Mouse (Mus musculus) small intestine, adult 2 months (tissue): ENCODE results near the gene Rsph10b. TPM values are rescaled to one million over a fixed set of nuclear protein-coding genes. Genes with fewer than 3 reads are reported as not detected.

Source experiments
- H3K27ac ChIP-seq: fragments of 200-500 bp; 2 replicates; pipeline ENCODE4 v1.5.1; 2012; ENCODE audit warnings: low read depth, low read length, control low read depth, inconsistent platforms; ENCODE audit not compliant: insufficient read depth
- H3K27me3 ChIP-seq: fragments of 200-500 bp; 2 replicates; pipeline ENCODE4 v1.6.1; 2012; ENCODE audit warnings: mild to moderate bottlenecking, moderate library complexity, low read length, inconsistent platforms; ENCODE audit not compliant: control insufficient read depth, insufficient read depth
- H3K36me3 ChIP-seq: fragments of 200-500 bp; 2 replicates; pipeline ENCODE4 v1.6.1; 2012; ENCODE audit warnings: mild to moderate bottlenecking, low read length, control low read depth, inconsistent platforms; ENCODE audit not compliant: control insufficient read depth, insufficient read depth
- H3K4me1 ChIP-seq: fragments of 200-500 bp; 2 replicates; pipeline ENCODE4 v1.6.1; 2012; ENCODE audit warnings: low read length, inconsistent platforms, mixed read lengths; ENCODE audit not compliant: control insufficient read depth, insufficient read depth, insufficient read length
- H3K4me3 ChIP-seq: fragments of 200-500 bp; 2 replicates; pipeline ENCODE4 v1.5.1; 2012; ENCODE audit warnings: low read depth, mild to moderate bottlenecking, control low read depth, inconsistent platforms, low read length, moderate library complexity
- CTCF ChIP-seq: fragments of 200-500 bp; IDR thresholded peaks from 2 replicates; pipeline ENCODE4 v1.5.1; 2012; ENCODE audit warnings: low read depth, mild to moderate bottlenecking, control low read depth, inconsistent platforms, low read length, moderate library complexity, mixed read lengths; ENCODE audit not compliant: insufficient replicate concordance, insufficient read length; ENCODE audit errors: extremely low read depth
- POLR2A ChIP-seq: fragments of 200-500 bp; IDR thresholded peaks from 2 replicates; pipeline ENCODE4 v1.6.1; 2012; ENCODE audit warnings: low read depth, mild to moderate bottlenecking, control low read depth, inconsistent platforms, low read length, moderate library complexity
- WGBS: fragments of 180-500 bp; shearing (Covaris S2); methylation state at CpG from one replicate; pipeline ENCODE4 v1.1.7; 2018; 5-methylcytosine and 5-hydroxymethylcytosine counted together
- polyA plus RNA-seq: library from polyadenylated mRNA; depleted of rRNA; stranded (reverse); fragments of >200 nt; gene quantifications from 2 replicates; pipeline ENCODE4 v1.2.3, GENCODE M21; 2012; rRNA removed

The Rsph10b gene
- polyA plus RNA-seq, 1 experiment = 0.04 TPM

DNA sequence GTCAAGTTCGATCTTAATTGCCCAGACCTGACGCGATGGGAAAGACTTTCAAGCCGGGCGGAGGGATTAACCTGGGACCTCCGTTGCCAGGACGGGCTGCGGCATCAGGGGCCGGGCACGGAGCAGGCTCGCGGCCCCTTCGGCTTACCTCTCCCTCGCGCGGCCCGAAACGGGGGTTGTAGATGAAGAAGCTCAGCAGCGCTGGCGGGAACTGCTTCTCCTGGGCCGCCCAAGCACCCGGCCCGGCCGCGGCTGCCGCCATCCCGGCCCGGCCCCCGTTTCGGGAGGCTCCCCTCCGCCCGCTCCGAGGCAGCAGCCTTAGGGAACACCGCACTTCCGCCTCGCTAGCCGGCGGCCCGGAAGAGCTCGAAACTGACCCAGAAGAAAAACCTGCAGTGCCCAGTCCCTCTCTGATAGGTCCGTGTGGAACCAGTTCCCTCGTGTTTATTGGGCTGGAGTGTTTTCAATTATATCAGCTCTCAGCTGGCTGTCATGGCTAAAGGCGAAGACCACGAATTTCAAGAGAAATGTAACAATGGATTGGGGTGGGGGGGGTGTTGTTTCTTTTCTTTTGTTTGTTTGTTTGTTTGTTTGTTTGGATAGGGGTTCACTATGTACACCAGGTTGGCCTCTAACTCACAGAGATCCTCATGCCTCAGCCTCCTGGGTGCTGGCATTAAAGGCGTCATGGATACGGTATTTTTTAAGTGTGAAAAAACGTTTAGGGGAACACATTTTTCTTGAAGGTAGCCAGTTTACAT, 81.9 kb downstream of the Rsph10b start, which contains the start of gene Ccz1:
Gene Ccz1, minus strand, starts transcription at position 327 of the 761 bp plus-strand sequence.
- WGBS = 3% methylated on average over 47 of the region's 47 CpGs
- peak within 1 kb of the TSS; percentile 37 for H3K27ac ChIP-seq
- H3K4me1 ChIP-seq = peaks cover 3% of the 10 kb centered on the region; the same call in 1 of the 2 replicates
- H3K4me3 ChIP-seq = peak within 1 kb of the TSS; percentile 86
- H3K36me3 ChIP-seq = peaks cover 19% of the 10 kb centered on the region
- TF ChIP-seq CTCF (no peak), POLR2A (peak; percentile 44; the same call in 1 of the 2 replicates)
- H3K27me3 ChIP-seq = no peaks in the 10 kb centered on the region

DNA sequence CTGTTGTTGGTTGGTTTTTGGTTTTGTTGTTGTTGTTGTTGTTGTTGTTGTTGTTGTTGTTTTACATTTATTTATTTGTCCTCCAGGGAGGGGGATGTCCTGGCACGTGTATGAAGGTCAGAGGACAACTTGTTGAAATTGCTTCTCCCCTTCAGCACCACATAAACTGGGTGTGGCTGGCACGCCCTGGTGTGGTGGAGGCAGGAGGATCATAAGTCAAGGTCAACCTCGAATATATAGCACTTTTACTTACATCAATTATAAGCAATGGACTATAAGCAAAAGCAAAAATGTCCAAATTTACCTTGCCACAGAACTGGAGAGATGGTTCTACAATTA, 82.4 kb downstream of the Rsph10b start:
- H3K27ac ChIP-seq = 0 out of 2 replicates have a peak overlapping the region, but pooled peaks have one; percentile 30
- no peak for TF ChIP-seq CTCF
- TF ChIP-seq POLR2A = no peak
- no peak overlapping the region for H3K4me3 ChIP-seq
- peaks cover 18% of the 10 kb centered on the region for H3K36me3 ChIP-seq
- WGBS = 27% methylated on average over 3 of the region's 3 CpGs
- H3K4me1 ChIP-seq = peaks cover 3% of the 10 kb centered on the region; the same call in 1 of the 2 replicates
- no peaks in the 10 kb centered on the region for H3K27me3 ChIP-seq

DNA sequence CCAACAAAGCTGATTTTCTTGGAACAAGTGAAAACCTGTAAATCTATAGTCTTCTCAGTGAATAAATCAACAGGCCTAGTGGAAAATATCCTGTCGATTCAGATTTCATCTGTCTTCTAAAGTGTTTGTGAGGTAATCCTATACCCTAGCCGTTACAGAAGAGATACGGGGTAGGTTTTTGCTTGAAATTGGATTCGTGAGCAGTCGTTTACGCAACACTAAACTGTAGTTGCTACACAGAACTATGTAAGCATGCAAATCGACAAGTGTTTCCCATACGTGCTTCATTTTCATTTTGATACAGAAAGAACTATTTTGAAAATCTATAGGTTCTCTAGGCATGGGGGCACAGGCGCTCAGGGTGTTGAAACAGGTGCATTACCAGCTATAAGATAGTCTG, 83.0 kb downstream of the Rsph10b start:
- 87% methylated on average over 9 of the region's 9 CpGs for WGBS
- H3K27ac ChIP-seq = no peak overlapping the region
- peaks cover 14% of the 10 kb centered on the region for H3K36me3 ChIP-seq
- no peak overlapping the region for H3K4me3 ChIP-seq
- TF ChIP-seq CTCF = no peak
- TF ChIP-seq POLR2A = no peak
- H3K27me3 ChIP-seq = no peaks in the 10 kb centered on the region
- H3K4me1 ChIP-seq = peaks cover 3% of the 10 kb centered on the region; the same call in 1 of the 2 replicates

DNA sequence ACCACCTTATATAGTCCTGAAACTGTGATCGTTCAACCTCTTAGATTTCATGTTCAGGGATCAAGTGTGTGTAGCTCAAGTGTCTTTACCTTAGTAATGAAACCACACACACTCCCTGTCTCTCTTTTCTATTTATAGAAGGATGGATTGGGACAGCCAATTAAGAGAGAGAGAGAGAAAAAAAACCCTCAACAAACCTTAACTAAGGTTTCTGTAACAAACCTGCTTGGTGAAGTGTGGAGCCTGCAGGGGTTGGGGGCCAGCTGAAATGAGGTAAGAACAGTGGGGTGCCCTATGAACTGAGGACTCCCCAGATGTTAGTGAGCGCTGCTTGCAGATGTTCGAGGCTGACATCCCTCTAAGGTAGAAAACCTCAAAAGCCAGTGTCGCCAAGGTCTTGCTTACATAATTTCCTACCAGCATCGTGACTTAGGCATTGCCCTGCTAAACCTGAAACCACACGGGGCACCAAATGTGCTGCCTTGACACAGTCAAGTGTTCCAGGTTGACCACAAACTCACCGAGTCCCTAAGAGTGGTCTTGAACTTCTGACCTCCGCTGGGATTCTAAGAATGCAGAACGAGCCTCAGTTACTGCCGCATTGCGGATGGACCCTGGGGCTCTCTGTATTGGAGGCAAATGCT, 93.9 kb downstream of the Rsph10b start, which contains the start of gene Ocm:
Gene Ocm, minus strand, starts transcription at position 51 of the 644 bp plus-strand sequence.
- H3K27ac ChIP-seq = no peak within 1 kb of the TSS
- H3K36me3 ChIP-seq = no peaks in the 10 kb centered on the region
- no peak within 1 kb of the TSS for H3K4me3 ChIP-seq
- H3K4me1 ChIP-seq = no peaks in the 10 kb centered on the region
- 65% methylated on average over 11 of the region's 11 CpGs for whole genome bisulfite sequencing
- no peak for TF ChIP-seq CTCF
- TF ChIP-seq POLR2A = no peak
- H3K27me3 ChIP-seq = no peaks in the 10 kb centered on the region

DNA sequence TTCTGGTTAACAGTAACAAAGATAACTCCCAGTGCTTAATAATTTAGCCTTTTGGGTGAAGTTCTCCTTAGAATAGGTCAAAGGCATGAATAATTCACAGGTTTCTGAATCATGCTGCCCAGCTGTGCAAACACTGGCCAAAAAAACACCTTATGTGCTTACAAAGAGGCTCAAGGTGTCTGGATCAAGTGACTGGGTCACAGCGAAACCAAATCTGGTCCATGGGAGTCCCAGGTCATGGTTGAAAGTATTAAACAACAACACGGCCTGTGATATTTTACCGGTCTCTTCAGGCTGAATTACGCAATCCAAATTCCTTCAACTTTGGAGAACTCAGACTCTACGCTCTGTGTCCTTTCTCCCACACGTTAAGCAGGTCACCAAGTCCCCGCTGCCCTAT, 99.7 kb downstream of the Rsph10b start:
- 75% methylated on average over 7 of the region's 7 CpGs for whole genome bisulfite sequencing
- no peaks in the 10 kb centered on the region for H3K27me3 ChIP-seq
- H3K4me1 ChIP-seq = no peaks in the 10 kb centered on the region
- no peak overlapping the region for H3K4me3 ChIP-seq
- TF ChIP-seq POLR2A = no peak
- TF ChIP-seq CTCF = no peak
- H3K27ac ChIP-seq = no peak overlapping the region
- 0 out of 2 replicates have a peak, but pooled peaks cover 2% of the 10 kb centered on the region for H3K36me3 ChIP-seq

DNA sequence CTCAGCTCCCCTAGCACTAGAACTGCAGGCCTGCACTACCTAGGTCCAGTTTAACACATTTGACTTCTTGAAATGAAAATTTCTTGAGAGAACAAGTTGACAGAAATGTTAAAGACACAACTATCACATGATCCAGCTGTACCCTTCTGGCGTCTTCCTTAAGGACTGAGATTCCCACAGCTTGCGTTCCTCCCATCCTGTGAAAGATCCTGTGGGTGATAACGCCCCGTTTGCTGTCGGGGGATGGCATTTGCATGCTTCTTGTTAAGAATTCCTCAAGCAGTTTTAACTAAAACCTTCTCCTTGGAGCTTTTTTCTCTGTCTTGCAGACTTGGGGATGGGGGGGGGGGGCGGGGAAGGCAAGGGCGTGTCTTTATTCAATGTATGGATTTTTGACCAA, 101.7 kb downstream of the Rsph10b start:
- 61% methylated on average over 7 of the region's 7 CpGs for WGBS
- Histone ChIP-seq H3K4me3 (no peak overlapping the region), H3K27me3 (no peaks in the 10 kb centered on the region), H3K36me3 (0 out of 2 replicates have a peak, but pooled peaks cover 2% of the 10 kb centered on the region), H3K27ac (no peak overlapping the region), H3K4me1 (no peaks in the 10 kb centered on the region)
- TF ChIP-seq POLR2A (no peak), CTCF (no peak)

Other genes starting within 250 kb of the Rsph10b start
- gene Usp42, start 200.8 kb upstream of the Rsph10b start, polyA plus RNA-seq = 3.2 and 8.2 TPM in 2 replicates
- gene Eif2ak1, start 115.2 kb upstream of the Rsph10b start, polyA plus RNA-seq = 8.9 and 25.9 TPM in 2 replicates
- gene Ankrd61, start 35.4 kb upstream of the Rsph10b start, polyA plus RNA-seq = not detected in 2 replicates
- gene Aimp2, start 23.2 kb upstream of the Rsph10b start, polyA plus RNA-seq = 19.3 and 40.4 TPM in 2 replicates
- 0.51 and 0.84 TPM in 2 replicates for gene Pms2, start 23.1 kb upstream of the Rsph10b start, polyA plus RNA-seq
- gene Gm42421, start 4.9 kb upstream of the Rsph10b start, polyA plus RNA-seq = not detected in 2 replicates
- 1.7 and 4.0 TPM in 2 replicates for gene Ccz1, start 81.8 kb downstream of the Rsph10b start, polyA plus RNA-seq
- gene Ocm, start 93.6 kb downstream of the Rsph10b start, polyA plus RNA-seq = 1.0 and 10.3 TPM in 2 replicates
- 17.7 and 33.7 TPM in 2 replicates for gene Lmtk2, start 167.4 kb downstream of the Rsph10b start, polyA plus RNA-seq